ENCODE assay signal across 16 mouse cellular contexts in the genomic region with DNA sequence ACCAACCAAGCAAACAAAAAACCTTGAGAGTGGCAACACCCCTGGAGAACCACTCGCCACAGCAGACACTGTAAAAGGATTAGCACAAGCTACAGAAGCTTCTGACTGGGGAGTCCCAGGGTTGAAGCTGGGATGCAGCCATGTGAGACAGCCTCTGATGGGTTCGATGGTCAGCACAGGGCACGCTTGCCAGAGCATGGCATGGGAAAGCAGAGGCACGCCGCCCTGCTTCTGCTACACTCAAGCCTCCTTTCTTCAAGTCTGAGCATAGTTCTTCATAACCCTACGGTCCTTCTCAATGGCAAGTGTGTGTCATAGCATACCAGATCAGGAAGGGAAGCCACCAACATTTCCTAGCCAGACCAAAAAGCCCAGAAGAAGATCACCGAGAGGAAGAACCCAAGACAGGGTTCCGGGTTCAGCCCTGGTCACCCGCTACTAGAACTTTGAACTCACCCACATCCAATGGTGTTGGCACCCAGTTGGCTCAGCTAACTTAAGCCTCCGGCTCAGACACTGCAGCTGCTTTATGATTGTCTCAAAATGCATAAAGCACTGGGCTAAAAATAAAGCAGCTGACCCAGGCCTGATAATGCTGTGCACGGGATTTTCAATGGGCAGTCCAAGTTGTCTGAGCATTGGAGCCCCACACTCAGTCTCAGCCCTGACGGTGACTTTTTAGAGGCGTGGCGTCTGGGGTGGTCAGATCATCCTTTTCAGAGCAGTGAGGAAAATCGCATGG.
DNase-seq lines count a peak whose midpoint lies in the region; ATAC-seq lines count a peak whose summit lies in the region.
"Had no signal": no experiment of that assay in that cellular context is flagged by ENCODE, and none has a peak within 500 bp of the region (broad histone marks: within the 10 kb centered on the region; RNA-seq: fewer than 3 reads in every experiment).

No protein-coding gene starts in this region.

- H3K9ac ChIP-seq in heart, embryonic 15.5 days: no peak overlapping the region
- H3K9ac ChIP-seq in limb, embryonic 15.5 days: no peak overlapping the region
- H3K9ac ChIP-seq: limb, embryonic 12.5 days; liver, postnatal 0 days; midbrain, embryonic 13.5 days; stomach, embryonic 15.5 days had no signal

- peak overlapping the region; percentile 88 for H3K27ac ChIP-seq in heart, embryonic 15.5 days
- H3K27ac ChIP-seq in limb, embryonic 15.5 days: no peak overlapping the region
- H3K27ac ChIP-seq in hindbrain, embryonic 10.5 days: no peak overlapping the region
- H3K27ac ChIP-seq: limb, embryonic 12.5 days; midbrain, embryonic 13.5 days; stomach, embryonic 15.5 days had no signal

- no peaks in the 10 kb centered on the region for H3K9me3 ChIP-seq in heart, embryonic 15.5 days (replicated peaks)
- no peaks in the 10 kb centered on the region for H3K9me3 ChIP-seq in limb, embryonic 15.5 days
- no peaks in the 10 kb centered on the region for H3K9me3 ChIP-seq in hindbrain, embryonic 10.5 days
- H3K9me3 ChIP-seq: limb, embryonic 12.5 days; midbrain, embryonic 13.5 days; stomach, embryonic 15.5 days had no signal

- 43% methylated on average over 15 of the region's 15 CpGs for WGBS in heart, embryonic 15.5 days
- WGBS in limb, embryonic 15.5 days: 86% methylated on average over 15 of the region's 15 CpGs
- 86% methylated on average over 15 of the region's 15 CpGs for WGBS in hindbrain, embryonic 10.5 days

- H3K4me3 ChIP-seq in heart, embryonic 15.5 days: peak overlapping the region; percentile 31
- H3K4me3 ChIP-seq in limb, embryonic 15.5 days: no peak overlapping the region
- H3K4me3 ChIP-seq in hindbrain, embryonic 10.5 days: no peak overlapping the region
- H3K4me3 ChIP-seq: limb, embryonic 12.5 days; midbrain, embryonic 13.5 days; stomach, embryonic 15.5 days had no signal

- H3K4me2 ChIP-seq in heart, embryonic 15.5 days: peak overlapping the region; percentile 63
- no peak overlapping the region for H3K4me2 ChIP-seq in limb, embryonic 15.5 days
- H3K4me2 ChIP-seq: limb, embryonic 12.5 days; midbrain, embryonic 13.5 days; stomach, embryonic 15.5 days had no signal

- no peaks in the 10 kb centered on the region for H3K36me3 ChIP-seq in heart, embryonic 15.5 days
- H3K36me3 ChIP-seq in limb, embryonic 15.5 days: no peaks in the 10 kb centered on the region
- H3K36me3 ChIP-seq in hindbrain, embryonic 10.5 days: no peaks in the 10 kb centered on the region
- H3K36me3 ChIP-seq: limb, embryonic 12.5 days; midbrain, embryonic 13.5 days; stomach, embryonic 15.5 days had no signal

- DNase-seq in lung, postnatal 4 days: peak; percentile 5 to 35
- DNase-seq in lung, postnatal 10 days: no peak
- DNase-seq in kidney, adult 9 months: peak; percentile 66
- no peak for DNase-seq in embryo, embryonic 11 days
- no peak for DNase-seq in adrenal gland, postnatal 14 days
- no peak for DNase-seq in hindbrain, embryonic 10.5 days (ENCODE audit: low spot score)
- DNase-seq: cerebellum, adult 8-10 months; gastrocnemius, postnatal 14 days; liver, postnatal 0 days; thymus, postnatal 25 days had no signal

- H3K4me1 ChIP-seq in heart, embryonic 15.5 days (replicated peaks): peaks cover 44% of the 10 kb centered on the region
- 0 out of 2 replicates have a peak, but pooled peaks cover 6% of the 10 kb centered on the region for H3K4me1 ChIP-seq in limb, embryonic 15.5 days
- no peaks in the 10 kb centered on the region for H3K4me1 ChIP-seq in hindbrain, embryonic 10.5 days (replicated peaks)
- H3K4me1 ChIP-seq: midbrain, embryonic 13.5 days had no signal

- H3K27me3 ChIP-seq in heart, embryonic 15.5 days: no peaks in the 10 kb centered on the region
- H3K27me3 ChIP-seq in limb, embryonic 15.5 days: no peaks in the 10 kb centered on the region
- H3K27me3 ChIP-seq in hindbrain, embryonic 10.5 days (ENCODE audit: insufficient read depth, poor library complexity, severe bottlenecking): no peaks in the 10 kb centered on the region
- H3K27me3 ChIP-seq: CH12.LX; limb, embryonic 12.5 days; midbrain, embryonic 13.5 days; stomach, embryonic 15.5 days had no signal

- ATAC-seq in heart, embryonic 15.5 days (replicated peaks; ENCODE audit: insufficient number of reproducible peaks, insufficient read depth, low FRiP score, low read depth): peak; percentile 81
- ATAC-seq in limb, embryonic 15.5 days (ENCODE audit: insufficient number of reproducible peaks, low FRiP score, low TSS enrichment, low read depth): peak; percentile 30; the same call in 1 of the 2 replicates
- ATAC-seq: liver, postnatal 0 days; midbrain, embryonic 13.5 days had no signal

Comparison
In these comparisons a context has a peak if more than half of its experiments do, and no peak if none do; other contexts are left out.
1. DNase-seq: peak in lung, postnatal 4 days (2 of 2) and kidney, adult 9 months (single experiment); none in lung, postnatal 10 days (single experiment), embryo, embryonic 11 days (single experiment), adrenal gland, postnatal 14 days (single experiment) and hindbrain, embryonic 10.5 days (single experiment).